Mouse (Mus musculus): ENCODE data around the gene Arhgef33.

The Arhgef33 gene

GRCm38 (mm10) chr17:80445433-80445832 is 138.2 kb downstream of the Arhgef33 start:
- DNase-seq (ENCODE audit: low read depth, low spot score), result no peak

- DNase-seq (ENCODE audit: low read depth, low spot score), result no peak
Observed at GRCm38 (mm10) chr17:80446470-80446869, 139.3 kb downstream of the Arhgef33 start.
